Mouse (Mus musculus): ENCODE data around the gene Tmem94.

The Tmem94 gene

DNA sequence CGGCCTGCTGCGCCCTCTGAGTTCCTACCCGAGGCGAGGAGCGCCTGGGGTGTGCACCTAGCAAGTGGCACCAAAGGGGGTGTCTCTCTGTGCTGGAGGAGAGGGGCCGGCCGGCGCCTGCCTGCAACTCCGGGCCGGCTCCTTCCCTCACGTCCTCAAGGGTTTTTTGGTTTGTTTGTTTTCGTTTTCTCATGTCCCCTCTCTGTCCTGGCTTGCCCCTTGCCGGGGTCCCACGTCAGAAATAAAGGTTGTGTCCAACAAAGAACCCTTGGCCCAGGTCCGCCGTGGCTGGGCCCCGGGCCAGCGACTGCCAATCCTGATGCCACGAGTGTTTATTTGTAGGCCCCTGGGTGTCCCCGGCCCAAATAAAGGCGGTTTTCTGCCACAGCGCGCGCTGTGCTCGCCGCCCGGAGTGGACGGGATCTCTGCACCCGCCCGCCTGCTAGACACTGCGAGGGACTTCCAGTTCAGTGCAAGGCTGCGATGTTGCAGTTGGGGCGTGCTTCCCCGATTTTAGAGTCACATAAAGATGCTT is 441 bp downstream of the Tmem94 start:
- DNase-seq (ENCODE audit: low read depth in 1 of 2, low spot score in 2 of 2) = no peak

DNA sequence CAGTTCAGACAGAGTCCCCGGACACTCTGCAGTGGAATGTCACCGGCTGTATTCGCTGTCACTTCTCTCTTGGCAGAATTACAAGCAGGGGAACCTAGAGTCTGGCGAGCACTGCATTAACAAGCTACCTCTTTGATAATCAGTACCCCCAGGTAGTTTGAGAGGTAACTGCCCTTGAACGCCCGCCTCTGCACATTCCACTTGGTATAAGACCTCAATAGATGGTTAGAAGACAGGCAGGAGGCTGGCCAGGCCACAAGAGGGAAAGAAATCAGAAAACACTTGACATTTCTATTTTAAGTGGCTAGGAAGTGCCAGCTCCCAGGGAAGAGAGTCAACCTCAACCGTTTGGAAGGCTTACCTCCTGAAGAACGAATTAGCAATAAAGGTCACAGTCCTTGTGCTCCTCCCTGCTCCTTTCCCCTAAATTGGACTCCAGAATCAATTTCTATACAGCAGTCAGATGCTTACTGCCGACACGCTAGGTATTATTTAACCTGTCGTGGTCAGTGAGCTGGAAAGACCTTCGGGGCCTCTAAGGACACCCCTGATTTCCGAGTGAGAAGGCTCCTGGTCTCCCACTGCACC is 1.2 kb downstream of the Tmem94 start:
- DNase-seq (ENCODE audit: low read depth in 1 of 2, low spot score in 2 of 2) = no peak

DNA sequence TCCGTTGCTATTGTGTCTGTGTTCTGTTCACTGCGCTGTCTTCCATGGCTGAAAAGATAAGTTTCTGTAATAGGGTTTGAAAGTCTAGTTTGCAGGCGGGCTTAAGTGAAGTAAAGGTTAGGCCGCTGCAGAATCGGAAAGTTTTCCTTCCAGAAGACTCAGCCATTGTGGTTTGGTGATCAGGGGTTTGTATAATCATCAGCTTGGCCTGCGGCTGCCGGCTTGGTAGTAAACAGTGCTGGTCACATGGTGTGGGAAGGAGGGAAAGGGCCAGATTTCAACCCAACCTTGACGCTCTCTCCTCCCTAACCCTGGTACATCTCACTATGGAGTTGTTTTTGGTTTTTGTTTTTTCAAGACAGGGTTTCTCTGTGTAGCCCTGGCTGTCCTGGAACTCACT is 1.7 kb downstream of the Tmem94 start:
- DNase-seq (ENCODE audit: low read depth in 1 of 2, low spot score in 2 of 2) = no peak

DNA sequence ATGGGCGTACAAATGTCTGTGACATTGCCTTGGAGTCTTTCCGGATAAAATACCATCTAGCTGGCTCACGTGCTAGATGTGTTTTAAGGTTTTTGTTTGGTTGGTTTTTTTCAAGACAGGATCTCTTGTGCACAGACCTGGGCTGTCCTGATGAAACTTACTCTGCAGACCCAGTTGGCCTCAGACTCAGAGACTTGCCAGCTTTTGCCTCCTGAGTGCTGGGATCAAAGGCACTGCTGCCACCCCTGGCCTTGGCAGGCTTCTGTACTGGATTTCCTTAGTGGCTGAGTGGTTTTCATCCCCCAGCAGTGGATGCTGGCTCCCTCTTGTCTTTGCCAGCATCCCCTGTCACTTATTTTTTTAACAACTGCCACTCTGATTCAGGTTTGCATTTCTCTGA is 3.7 kb downstream of the Tmem94 start:
- no peak for DNase-seq (ENCODE audit: low read depth in 1 of 2, low spot score in 2 of 2)

DNA sequence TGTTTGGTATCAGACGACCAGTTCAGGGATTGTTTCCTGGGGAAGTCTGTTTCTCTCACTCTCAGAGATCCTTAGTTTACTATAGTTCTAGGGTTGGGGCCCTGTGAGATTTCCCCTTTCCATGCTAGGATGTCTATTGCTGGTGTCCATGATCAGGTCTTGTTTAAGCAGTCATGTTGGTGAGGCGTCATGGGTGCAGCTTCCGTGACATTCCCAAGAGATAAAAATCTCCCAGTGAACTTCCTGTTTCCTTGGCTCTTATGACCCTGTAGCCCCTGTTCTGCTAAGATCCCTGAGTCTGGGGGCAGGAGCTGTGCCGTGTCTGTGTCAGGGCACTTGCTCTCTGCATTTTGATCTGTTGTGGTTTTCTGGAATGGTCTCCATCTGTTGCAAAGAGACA is 9.4 kb downstream of the Tmem94 start:
- no peak for DNase-seq (ENCODE audit: low read depth in 1 of 2, low spot score in 2 of 2)

DNA sequence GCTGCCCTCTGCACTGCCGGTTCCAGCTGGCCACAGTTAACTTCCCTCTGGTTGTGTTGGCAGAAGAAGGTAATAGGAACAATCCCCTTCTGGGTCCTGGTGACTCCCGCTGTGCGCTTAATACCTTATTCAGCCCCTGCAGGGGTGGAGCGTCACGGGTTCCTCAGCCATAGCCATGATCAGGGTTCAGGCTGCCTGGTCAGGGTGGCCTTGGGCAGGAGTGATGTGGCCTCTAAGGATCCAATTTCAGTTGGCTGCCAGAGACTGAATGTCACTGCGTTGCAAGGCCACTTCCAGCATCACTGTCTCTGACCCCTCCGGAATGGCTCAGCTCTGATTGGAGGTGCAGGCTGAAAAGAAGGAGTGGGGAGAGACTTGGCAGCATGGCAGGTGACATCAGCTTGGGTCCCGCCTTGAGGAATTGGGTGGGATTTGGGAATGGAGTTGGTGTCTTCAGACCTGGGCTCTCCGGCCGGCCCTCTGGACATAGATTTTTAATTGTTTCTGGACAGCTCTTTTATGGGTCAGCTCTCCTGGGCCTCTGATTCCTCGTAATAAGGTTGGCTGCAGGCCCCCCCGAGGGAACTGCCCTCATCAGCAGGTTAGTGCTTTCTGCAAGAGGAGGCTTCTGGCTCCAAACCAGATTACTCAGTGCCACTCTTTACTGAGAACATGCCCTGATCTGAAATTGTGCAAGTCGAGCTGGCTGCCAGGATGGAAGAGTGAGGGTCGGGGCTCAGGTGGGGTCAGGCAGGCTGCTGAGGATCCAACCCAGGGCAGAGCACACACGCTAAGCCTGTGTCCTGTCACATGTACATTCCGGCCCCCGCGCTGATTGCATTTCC is 10.8 kb downstream of the Tmem94 start:
- DNase-seq (ENCODE audit: low read depth in 1 of 2, low spot score in 2 of 2) = no peak

DNA sequence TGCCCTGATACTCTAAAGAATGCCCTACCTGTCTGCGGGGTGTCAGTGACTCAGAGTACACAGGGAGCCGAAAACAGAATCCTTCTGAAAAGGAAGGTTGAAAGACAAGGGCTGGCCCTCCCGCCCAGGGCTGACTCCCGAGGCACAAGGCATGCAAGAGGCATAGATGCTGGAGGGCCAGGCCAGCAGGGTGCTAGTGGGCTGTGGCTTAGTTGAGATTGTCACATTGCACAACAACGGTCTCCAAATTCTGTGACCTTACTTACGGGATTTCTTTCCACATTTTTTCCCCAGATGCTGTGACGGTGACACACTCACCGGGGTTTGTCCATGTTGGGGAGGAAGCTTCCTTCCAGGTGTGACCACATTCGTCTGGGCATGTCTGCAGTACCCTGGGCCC is 11.7 kb downstream of the Tmem94 start:
- DNase-seq (ENCODE audit: low read depth in 1 of 2, low spot score in 2 of 2) = no peak

DNA sequence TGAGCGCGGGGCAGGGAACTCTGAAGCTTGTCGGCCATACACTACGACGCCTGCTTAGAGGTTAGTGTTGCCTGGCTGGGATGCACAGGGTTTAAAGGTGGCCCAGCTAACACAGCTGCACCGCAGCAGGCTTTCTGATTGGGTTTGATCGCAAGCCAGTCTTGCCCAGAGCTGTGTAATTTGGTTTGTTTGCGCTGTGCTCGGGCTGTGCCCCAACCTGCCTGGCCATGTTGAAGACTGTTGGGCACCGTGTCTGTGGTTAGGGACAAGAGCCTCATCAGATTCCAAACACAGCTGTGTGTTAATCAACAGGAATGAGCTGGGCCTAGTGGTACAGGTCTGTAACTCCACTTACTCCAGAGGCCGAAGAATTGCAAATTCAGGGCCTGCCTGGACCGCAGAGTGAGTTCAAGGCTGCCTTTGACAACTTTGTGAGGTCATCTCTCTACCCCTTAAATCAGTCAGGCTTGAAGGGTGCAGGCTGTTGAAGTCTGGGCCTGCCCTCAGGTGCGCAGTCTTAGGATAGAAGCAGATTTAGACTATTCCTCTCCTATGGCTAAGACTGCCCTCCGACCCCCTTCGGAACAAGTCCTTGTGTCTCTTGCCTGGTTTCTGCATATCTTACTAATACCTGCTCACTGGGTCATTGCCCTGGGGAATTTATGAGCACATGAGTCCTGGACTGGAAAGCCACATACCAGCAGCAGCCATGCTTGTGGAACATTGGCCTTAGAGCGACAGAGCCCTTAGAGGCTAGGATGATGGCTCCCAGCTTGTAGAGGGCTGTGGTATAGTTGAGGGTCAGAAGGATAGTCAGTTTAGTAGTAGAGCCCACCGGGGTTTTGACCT is 12.5 kb downstream of the Tmem94 start:
- DNase-seq (ENCODE audit: low read depth in 1 of 2, low spot score in 2 of 2) = no peak

DNA sequence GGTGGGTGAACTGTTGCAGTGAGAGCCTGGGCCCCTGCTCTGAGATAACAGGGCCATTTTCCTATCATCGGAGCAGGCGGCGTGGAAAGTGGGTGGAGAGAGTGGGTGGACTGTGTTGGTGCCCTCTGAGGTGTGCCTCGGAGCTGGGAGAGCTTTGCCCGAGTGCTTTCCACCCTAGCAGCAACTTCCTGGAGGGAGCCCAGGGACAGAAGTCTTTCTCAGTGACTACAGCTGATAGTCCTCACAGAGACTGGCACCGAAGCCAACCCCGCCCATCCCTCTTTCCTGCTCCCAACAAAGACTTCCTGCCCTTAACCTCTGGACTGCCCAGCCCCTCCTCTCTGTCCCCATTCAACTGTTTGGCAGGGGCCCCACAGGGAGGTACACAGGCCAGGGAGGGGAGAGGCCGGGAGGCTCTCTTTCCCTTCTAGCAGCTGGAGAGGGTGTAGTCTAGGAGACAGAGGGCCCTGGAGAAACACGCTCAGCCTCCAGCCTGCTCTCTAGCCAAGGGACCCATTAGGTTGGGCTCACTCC is 13.9 kb downstream of the Tmem94 start:
- DNase-seq (ENCODE audit: low read depth in 1 of 2, low spot score in 2 of 2) = no peak

DNA sequence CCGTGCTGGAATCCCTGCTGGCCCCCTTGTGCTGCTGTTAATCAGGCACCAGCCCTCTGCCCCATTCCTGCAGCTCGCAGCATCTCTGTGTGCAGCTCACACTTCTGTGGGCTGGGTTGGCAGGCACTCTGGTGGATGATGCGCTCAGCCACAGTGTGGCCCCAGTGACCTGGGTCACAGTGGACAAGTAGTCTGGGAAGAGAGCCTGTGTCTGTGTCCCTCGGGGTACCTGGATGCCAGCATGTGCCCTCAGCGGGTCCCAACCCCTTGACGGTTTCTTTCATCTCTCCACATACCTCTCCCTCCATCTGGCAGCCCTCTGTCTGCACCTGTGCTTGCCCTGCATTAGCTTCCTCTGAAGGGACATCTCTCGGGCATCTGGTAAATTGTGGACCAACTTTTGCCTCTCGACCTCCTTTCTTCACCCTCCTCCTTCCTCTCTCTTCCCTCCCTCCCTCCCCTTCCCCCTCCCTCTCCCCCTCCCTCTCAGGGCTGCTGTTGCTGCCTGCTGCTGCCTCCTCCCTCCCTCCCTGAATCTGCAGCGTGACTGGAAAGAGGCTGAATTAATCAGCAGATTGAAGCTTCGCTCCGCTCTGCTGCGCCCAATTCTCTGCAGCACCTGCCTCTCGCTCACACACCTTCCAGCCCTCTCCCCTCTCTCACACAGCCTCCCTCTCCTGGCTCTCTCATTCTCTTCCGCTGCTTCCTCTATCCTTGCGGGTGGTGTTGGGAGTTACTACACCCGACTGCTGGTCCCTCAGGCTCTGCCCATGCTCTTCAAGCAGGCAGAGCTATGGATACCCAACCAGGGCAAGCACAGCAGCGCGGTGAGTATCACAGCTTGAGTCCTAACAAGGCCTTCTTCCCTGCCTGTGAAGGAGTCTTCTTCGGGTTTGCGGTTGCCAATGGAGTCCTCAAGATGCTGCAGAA is 15.2 kb downstream of the Tmem94 start:
- DNase-seq (ENCODE audit: low read depth in 1 of 2, low spot score in 2 of 2) = no peak

DNA sequence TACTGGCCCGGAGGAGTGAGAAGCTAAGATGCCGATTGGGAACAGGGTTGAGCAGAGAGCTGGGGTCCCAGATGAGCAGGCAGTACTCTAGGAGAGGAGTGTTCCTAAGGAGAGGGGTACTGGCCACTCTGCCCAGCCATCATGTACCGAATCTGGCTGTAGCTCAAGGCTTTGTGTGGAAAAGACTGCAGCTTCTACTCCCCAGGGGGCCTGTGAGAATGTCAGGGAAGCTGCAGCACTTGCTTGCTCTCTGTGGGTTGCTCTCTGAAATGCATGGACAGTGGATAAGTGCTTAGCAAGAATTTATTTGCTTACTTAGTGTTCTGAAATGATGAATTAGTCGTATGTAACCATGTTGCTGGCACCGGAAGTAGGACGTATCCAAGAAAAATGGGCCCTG is 21.2 kb downstream of the Tmem94 start:
- no peak for DNase-seq (ENCODE audit: low read depth in 1 of 2, low spot score in 2 of 2)

DNA sequence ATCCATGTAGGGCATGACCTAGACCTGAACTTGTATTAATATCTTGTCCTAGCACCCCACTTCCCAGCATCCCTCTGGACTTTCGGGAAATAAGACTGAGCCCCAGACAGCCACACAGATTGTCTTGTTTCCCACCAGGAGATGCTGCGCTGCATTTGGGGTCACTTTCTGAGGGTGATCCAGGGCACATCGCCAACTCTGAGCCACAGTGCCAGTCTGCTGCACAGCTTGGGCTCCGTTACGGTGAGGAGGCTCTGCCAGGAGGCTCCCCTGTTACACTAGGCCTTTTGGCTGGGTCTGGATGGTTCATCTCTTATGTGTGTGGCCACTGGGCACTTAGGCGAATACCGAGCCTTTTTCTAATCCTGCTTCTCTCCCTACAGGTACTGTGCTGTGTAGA is 24.6 kb downstream of the Tmem94 start:
- DNase-seq (ENCODE audit: low read depth in 1 of 2, low spot score in 2 of 2) = no peak

DNA sequence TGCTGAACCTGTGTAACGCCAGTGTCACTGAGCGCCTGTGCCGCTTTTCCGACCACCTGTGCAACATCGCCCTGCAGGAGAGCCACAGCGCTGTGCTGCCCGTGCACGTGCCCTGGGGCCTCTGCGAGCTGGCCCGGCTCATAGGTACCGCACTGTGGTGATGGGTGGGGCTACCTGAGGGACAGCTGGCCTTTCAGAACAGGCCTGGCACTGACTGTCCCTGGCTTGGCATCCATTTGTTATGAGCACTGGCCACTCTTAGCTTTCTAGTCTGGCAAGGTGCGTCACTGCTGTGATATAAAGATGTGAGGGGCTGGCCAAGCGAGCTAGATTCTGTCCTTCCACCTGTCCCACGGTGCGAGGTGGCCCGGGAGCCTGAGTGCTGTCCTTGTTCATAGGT is 26.7 kb downstream of the Tmem94 start:
- DNase-seq (ENCODE audit: low read depth in 1 of 2, low spot score in 2 of 2) = no peak

DNA sequence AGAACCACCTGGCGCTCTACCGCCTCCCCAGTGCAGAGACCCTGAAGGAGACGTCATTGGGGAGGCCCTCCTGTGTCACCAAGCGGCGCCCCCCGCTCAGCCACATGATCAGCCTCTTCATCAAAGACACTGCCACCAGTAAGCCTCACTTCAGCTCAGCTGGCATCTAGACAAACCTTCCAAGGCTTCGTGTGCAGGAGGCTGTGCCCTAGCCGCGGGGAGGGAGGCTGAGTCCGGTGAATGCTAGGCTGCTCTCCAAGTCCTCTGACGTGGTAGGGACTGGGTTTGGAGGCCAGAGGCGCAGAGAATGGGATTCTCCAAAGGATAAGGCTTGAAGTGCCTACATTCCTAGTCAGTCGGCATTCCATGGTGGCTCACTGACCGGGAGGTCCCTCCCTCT is 27.1 kb downstream of the Tmem94 start:
- no peak for DNase-seq (ENCODE audit: low read depth in 1 of 2, low spot score in 2 of 2)

DNA sequence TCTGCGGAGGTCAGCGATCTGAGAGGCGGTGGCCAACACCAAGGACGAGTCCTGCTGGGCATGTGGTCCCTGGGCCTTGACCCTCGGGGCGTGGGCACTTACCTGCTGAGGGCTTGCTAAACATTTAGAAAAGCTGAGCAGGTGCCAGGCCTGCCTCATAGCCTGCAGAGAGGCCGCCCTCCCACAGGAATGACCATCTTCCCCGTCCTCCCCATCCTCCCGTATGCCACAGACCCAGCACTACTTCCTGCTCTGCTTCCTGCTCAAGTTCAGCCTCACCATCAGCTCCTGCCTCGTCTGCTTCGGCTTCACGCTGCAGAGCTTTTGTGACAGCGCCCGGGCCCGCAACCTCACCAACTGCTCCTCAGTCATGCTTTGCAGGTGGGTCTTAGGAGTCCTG is 31.7 kb downstream of the Tmem94 start:
- DNase-seq (ENCODE audit: low read depth in 1 of 2, low spot score in 2 of 2) = no peak

DNA sequence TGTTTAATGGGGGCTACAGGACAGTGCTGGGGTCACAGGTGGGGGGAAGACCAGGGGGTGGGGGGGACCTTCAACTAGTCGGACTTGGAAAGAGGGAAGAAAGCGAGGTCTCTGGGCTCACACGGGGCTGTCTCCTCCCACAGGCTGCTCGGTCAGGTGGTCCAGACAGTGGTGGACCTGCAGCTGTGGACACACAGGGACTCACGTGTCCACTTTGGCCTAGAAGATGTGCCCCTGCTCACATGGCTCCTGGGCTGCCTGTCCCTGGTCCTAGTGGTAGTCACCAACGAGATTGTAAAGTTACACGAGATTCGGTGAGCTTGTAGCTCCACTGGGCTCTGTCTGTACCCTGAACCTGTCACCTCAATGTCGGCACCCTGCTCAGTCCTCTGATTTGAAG is 32.4 kb downstream of the Tmem94 start:
- DNase-seq (ENCODE audit: low read depth in 1 of 2, low spot score in 2 of 2) = no peak

DNA sequence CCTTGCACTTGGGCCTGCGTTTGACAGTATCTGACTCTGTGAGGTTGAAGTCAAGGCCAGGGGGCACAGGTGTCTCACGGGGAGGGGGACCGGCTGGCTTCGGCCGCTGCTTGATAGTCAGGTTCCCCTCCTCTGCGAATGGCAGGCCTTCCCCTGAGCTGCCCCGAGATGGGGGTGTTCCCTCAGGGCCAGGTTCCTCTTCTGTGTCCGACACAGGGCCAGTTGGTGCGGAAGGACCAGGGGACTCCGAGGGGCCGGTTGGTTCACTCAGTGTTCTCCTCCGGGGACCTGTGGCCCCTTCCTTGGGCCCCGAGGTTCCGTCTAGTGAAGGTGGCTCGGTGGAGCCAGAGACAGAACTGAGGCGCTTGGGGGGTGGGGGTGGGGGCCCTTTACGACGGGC is 35.7 kb downstream of the Tmem94 start:
- no peak for DNase-seq (ENCODE audit: low read depth in 1 of 2, low spot score in 2 of 2)

DNA sequence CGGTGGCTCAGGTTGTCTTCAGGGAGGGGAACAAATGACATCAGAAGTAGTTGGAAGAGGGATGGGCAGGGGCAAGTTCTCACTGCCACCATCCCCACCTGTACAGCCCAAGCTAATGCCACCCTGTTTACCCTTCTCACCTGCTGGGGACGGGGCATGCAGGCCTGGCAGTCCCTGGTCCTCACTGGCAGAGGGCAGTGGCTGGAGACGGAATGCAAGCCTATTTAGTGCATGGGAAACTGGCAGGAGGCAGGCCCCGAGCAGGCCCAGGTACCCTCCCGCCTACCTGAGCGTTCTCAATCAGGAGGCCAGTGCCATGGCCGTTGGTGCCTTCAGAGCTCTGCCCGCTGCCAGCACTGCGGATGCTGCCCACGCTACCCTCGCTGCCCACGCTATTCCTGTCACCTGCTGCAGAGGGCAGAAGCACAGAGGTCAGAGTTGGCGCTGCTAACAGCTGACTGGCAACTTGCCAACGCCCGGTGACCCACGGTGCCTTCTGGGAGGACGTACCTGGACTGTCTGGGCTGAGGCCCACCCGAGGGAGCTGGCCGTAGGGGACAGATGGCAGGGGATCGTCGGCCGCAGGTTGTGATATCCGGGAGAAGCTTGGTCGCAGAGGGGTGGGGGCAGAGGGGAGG is 38.0 kb downstream of the Tmem94 start:
- DNase-seq (ENCODE audit: low read depth in 1 of 2, low spot score in 2 of 2) = no peak

DNA sequence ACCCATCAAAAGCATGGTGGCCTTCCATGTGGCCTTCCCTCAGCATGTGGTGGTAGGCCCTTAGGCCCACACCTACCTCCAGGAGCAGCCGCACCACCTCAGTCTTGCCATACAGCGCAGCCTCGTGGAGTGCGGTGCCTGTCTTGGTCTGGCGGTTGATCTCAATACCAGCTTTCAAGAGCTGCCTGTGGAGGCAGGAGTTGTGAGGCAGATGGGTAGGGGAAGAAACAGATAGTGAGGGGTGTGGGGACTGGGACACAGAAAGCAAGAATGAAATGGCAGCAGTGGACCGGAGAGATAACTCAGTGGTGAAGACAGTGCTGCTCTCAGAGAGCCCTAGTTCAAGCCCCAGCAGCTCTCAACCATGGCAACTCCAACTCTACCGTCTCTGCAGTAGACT is 39.8 kb downstream of the Tmem94 start:
- no peak for DNase-seq (ENCODE audit: low read depth in 1 of 2, low spot score in 2 of 2)

DNA sequence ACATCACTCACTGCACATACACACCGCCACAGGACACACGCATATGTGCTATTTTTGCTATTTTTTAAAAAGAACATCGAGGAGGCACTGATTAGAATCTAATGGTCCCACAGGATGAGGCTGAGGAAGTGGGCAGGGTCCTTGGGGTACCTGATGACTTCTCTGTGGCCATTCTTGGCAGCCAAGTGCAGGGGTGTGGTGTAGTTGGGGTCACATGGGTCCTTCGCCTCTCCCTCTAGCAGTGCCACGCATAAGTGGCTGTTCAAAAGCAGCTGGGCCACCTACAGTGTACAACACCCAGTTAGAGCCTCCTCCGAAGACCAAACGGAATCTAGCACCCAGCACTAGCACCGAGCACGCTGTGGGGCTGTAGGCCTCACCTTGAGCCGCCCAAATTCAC is 40.9 kb downstream of the Tmem94 start:
- DNase-seq (ENCODE audit: low read depth in 1 of 2, low spot score in 2 of 2) = no peak
